Mouse (Mus musculus): ENCODE data around the gene Cops9. TPM values are rescaled to one million over a fixed set of nuclear protein-coding genes. Genes with fewer than 3 reads are reported as not detected.
A peak's percentile ranks its signal among the peaks of the same experiment; 100 is the strongest.

The Cops9 gene
- polyA plus RNA-seq, 1 experiment: 221 TPM

DNA sequence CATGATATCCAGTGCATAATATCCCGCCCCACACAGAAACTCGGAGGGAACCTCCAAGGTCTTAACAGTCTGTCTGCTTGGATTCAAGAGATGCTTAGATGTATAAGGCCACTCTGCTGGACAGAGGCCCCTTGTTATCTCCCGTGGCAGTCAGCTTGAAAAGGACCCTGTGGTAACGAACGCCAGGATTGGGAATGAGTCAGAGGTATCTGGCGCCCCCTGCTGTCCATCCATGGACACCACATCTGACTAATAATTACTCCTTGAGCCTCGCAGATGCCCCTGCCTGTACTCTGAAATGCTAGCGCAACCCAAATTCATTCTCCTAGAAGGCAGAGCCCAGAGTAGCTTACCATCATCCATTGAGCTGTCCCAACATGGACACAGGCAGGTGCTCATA is 6.0 kb upstream of the Cops9 start:
- Histone ChIP-seq H3K4me3 (ENCODE audit: insufficient read depth, low read length) (0 out of 2 replicates have a peak overlapping the region, but pooled peaks have one; percentile 2), H3K4me1 (ENCODE audit: control insufficient read depth, insufficient read depth, low read length) (peaks cover 6% of the 10 kb centered on the region; the same call in 1 of the 2 replicates), H3K27ac (ENCODE audit: insufficient read depth, low read depth, low read length) (no peak overlapping the region)
- TF ChIP-seq CTCF (IDR thresholded peaks at IDR 0.05; ENCODE audit: low read depth, low read length) (peak; percentile 91), POLR2A (IDR thresholded peaks at IDR 0.05; ENCODE audit: borderline replicate concordance, low read depth, low read length) (no peak)

GRCm38 (mm10) chr1:92647026-92647425 is 5.2 kb upstream of the Cops9 start:
- TF ChIP-seq CTCF (IDR thresholded peaks at IDR 0.05; ENCODE audit: low read depth, low read length) (no peak), POLR2A (IDR thresholded peaks at IDR 0.05; ENCODE audit: borderline replicate concordance, low read depth, low read length) (no peak)
- peaks cover 10% of the 10 kb centered on the region for H3K4me1 ChIP-seq (ENCODE audit: control insufficient read depth, insufficient read depth, low read length)

DNA sequence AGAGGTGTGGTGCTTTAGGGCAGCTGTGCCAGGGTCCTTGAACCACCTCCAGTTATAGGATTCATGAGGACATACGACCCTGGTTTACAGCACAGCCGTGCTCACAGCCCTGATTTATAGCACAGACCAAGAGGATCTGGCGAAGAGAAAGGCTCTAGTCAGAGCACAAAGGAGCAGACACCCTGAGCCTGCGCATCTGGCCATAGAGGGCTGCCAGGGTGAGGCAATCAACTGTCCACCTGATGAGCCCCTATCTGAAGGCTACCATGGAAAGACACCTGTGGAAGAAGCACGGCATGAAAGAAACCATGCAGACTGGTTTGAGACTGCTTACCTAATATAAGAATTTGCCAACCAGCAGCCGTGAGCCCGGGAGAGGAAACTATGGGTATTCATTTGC is 4.8 kb upstream of the Cops9 start:
- no peak overlapping the region for H3K4me3 ChIP-seq (ENCODE audit: insufficient read depth, low read length)
- TF ChIP-seq POLR2A (IDR thresholded peaks at IDR 0.05; ENCODE audit: borderline replicate concordance, low read depth, low read length): no peak
- H3K4me1 ChIP-seq (ENCODE audit: control insufficient read depth, insufficient read depth, low read length): peaks cover 11% of the 10 kb centered on the region
- no peak overlapping the region for H3K27ac ChIP-seq (ENCODE audit: insufficient read depth, low read depth, low read length)

More at GRCm38 (mm10) chr1:92647026-92647425, 5.2 kb upstream of the Cops9 start:
- Histone ChIP-seq H3K4me3 (ENCODE audit: insufficient read depth, low read length) (no peak overlapping the region), H3K27ac (ENCODE audit: insufficient read depth, low read depth, low read length) (no peak overlapping the region)

GRCm38 (mm10) chr1:92646111-92646510 is 4.3 kb upstream of the Cops9 start:
- H3K4me3 ChIP-seq (ENCODE audit: insufficient read depth, low read length): no peak overlapping the region
- no peak overlapping the region for H3K27ac ChIP-seq (ENCODE audit: insufficient read depth, low read depth, low read length)
- TF ChIP-seq POLR2A (IDR thresholded peaks at IDR 0.05; ENCODE audit: borderline replicate concordance, low read depth, low read length): no peak
- no peak for TF ChIP-seq CTCF (IDR thresholded peaks at IDR 0.05; ENCODE audit: low read depth, low read length)
- peaks cover 11% of the 10 kb centered on the region for H3K4me1 ChIP-seq (ENCODE audit: control insufficient read depth, insufficient read depth, low read length)

- peaks cover 13% of the 10 kb centered on the region for H3K4me1 ChIP-seq (ENCODE audit: control insufficient read depth, insufficient read depth, low read length)
- no peak overlapping the region for H3K27ac ChIP-seq (ENCODE audit: insufficient read depth, low read depth, low read length)
- TF ChIP-seq CTCF (IDR thresholded peaks at IDR 0.05; ENCODE audit: low read depth, low read length) (no peak), POLR2A (IDR thresholded peaks at IDR 0.05; ENCODE audit: borderline replicate concordance, low read depth, low read length) (no peak)
These were observed 3.1 kb upstream of the Cops9 start for GRCm38 (mm10) chr1:92644916-92645315.

GRCm38 (mm10) chr1:92643691-92644090 is 1.9 kb upstream of the Cops9 start:
- no peak overlapping the region for H3K27ac ChIP-seq (ENCODE audit: insufficient read depth, low read depth, low read length)

More at GRCm38 (mm10) chr1:92644916-92645315, 3.1 kb upstream of the Cops9 start:
- H3K4me3 ChIP-seq (ENCODE audit: insufficient read depth, low read length): no peak overlapping the region

DNA sequence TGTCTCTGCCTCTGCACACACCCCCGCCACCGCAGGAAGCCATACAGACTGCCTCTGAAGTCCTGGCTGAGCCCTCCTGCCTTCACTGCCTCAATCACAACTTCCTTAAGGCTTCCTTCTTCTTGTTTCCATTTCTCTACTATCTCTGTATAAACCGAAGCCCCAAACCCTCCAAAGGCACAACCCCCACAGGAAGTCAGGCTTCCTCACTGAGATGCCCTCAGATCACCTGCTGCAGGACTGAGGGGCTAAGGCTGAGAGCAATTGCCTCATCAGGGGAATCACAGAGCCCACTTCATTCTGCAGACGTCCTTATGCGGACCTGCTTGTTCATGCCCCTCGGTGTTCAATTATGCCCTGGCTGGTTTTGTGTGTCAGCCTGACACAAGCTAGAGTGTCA is 1.4 kb downstream of the Cops9 start:
- Histone ChIP-seq H3K4me3 (ENCODE audit: insufficient read depth, low read length) (peak overlapping the region; percentile 75), H3K27ac (ENCODE audit: insufficient read depth, low read depth, low read length) (peak overlapping the region; percentile 40), H3K4me1 (ENCODE audit: control insufficient read depth, insufficient read depth, low read length) (peaks cover 16% of the 10 kb centered on the region)

More at GRCm38 (mm10) chr1:92643691-92644090, 1.9 kb upstream of the Cops9 start:
- no peak for TF ChIP-seq POLR2A (IDR thresholded peaks at IDR 0.05; ENCODE audit: borderline replicate concordance, low read depth, low read length)
- TF ChIP-seq CTCF (IDR thresholded peaks at IDR 0.05; ENCODE audit: low read depth, low read length): no peak
- Histone ChIP-seq H3K4me1 (ENCODE audit: control insufficient read depth, insufficient read depth, low read length) (peaks cover 22% of the 10 kb centered on the region), H3K4me3 (ENCODE audit: insufficient read depth, low read length) (no peak overlapping the region)

DNA sequence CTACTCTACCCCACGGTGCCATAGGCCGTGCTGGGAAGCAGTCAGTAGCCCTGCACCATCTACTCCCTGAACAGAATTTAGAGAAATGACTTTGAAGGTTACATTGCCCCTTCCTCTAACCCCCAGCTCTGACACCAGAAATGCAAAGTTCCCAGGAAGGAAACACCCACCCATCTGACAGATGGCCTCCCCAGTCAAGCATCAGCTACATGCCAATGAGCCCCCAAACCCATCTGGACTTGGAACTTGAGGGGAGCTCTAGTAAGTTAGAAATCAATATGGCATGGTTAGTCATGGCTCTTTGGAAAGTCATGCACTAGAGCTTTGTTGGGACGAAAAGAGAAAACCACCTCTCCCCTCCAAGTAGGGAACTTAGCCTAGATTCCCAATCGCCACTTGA is 3.0 kb downstream of the Cops9 start:
- TF ChIP-seq POLR2A (IDR thresholded peaks at IDR 0.05; ENCODE audit: borderline replicate concordance, low read depth, low read length) (no peak), CTCF (IDR thresholded peaks at IDR 0.05; ENCODE audit: low read depth, low read length) (no peak)
- H3K4me3 ChIP-seq (ENCODE audit: insufficient read depth, low read length): no peak overlapping the region
- H3K4me1 ChIP-seq (ENCODE audit: control insufficient read depth, insufficient read depth, low read length): peaks cover 16% of the 10 kb centered on the region
- no peak overlapping the region for H3K27ac ChIP-seq (ENCODE audit: insufficient read depth, low read depth, low read length)

More for the DNA sequence above, 1.4 kb downstream of the Cops9 start:
- TF ChIP-seq CTCF (IDR thresholded peaks at IDR 0.05; ENCODE audit: low read depth, low read length) (no peak), POLR2A (IDR thresholded peaks at IDR 0.05; ENCODE audit: borderline replicate concordance, low read depth, low read length) (no peak)

DNA sequence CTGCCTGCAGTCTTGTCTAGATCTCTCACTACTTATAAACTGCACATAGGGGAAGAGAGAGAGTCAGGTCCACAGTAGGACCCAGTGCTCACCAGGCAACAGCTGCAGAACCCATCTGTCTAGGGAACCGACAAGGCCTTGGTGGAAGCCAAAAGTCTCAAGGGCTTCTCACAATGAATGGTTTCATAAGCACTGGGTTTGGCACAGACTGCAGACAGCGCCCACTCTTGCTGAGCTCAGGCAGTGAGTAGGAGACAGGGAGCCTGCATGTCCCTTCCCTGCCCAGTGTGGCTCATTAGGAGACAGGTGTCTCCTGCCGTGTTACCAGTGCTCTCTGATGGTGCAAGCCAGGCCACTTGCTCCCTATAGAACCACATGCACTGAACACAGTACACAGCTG is 3.6 kb downstream of the Cops9 start:
- no peak overlapping the region for H3K4me3 ChIP-seq (ENCODE audit: insufficient read depth, low read length)
- H3K27ac ChIP-seq (ENCODE audit: insufficient read depth, low read depth, low read length): no peak overlapping the region
- no peak for TF ChIP-seq CTCF (IDR thresholded peaks at IDR 0.05; ENCODE audit: low read depth, low read length)
- TF ChIP-seq POLR2A (IDR thresholded peaks at IDR 0.05; ENCODE audit: borderline replicate concordance, low read depth, low read length): no peak
- H3K4me1 ChIP-seq (ENCODE audit: control insufficient read depth, insufficient read depth, low read length): peaks cover 16% of the 10 kb centered on the region

DNA sequence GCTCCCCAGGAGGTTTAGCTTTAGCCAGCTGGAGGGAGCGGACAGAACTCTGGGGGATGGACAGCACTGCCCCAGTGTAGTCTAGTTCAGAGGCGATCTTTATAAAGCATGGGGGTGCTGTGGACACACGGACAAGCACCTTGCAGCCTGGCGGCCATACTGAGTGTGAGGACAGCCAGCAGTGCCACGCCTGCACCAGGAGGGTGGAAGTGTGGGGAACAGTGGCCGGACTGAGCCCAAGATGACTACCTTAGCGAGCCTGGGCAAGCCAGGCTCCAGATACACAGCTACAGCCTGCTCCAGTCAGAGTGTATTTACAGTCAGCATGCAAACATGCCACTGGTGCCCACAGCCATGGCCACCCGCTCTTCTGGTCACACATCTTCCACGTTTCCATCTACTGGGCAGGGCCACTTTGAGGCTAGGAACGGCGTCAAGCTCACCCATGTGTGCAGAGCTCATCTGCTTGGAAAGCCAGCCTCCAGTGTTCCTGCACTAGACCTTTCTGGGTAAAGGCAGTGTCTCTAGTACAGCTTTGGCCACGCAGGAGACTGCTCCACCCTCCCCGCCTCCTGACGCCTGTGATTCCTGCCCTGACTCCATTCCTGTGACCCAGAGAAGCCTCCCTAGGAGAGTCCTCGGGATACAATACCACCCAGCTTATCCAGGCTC is 4.1 kb downstream of the Cops9 start:
- peaks cover 16% of the 10 kb centered on the region for H3K4me1 ChIP-seq (ENCODE audit: control insufficient read depth, insufficient read depth, low read length)
- TF ChIP-seq POLR2A (IDR thresholded peaks at IDR 0.05; ENCODE audit: borderline replicate concordance, low read depth, low read length) (no peak), CTCF (IDR thresholded peaks at IDR 0.05; ENCODE audit: low read depth, low read length) (no peak)
- H3K4me3 ChIP-seq (ENCODE audit: insufficient read depth, low read length): no peak overlapping the region
- H3K27ac ChIP-seq (ENCODE audit: insufficient read depth, low read depth, low read length): no peak overlapping the region

Measured in bone marrow macrophage, adult 2 months (primary cell).